Mouse (Mus musculus): ENCODE results near the gene Rhbdl3. TPM values are rescaled to one million over a fixed set of nuclear protein-coding genes. Genes with fewer than 3 reads are reported as not detected.

Gene Rhbdl3
- polyA plus RNA-seq, 1 experiment = 12.6 TPM

DNA sequence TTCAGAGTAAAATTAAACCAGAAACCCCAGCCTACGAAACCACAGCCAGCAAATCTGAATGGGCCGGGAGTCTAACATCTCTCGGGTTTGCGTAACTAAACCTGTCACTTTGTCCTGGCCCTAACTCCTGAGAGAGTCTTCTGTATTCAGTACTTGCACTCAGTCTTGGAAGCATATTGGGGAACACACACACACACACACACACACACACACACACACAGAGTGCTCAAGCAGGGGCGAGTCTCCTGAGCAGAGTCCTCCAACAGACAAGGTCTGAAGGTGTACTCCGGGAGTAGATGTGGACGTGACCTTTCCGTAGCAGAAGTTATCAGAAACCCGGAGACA, 1.3 kb downstream of the Rhbdl3 start:
- Histone ChIP-seq H3K4me3 (replicated peaks; ENCODE audit: insufficient read depth, low read depth, low read length) (peak overlapping the region; percentile 43), H3K27ac (ENCODE audit: insufficient read depth, low read length) (no peak overlapping the region), H3K4me1 (ENCODE audit: control insufficient read depth, insufficient read depth, low read length) (no peaks in the 10 kb centered on the region), H3K27me3 (ENCODE audit: control insufficient read depth, insufficient read depth, low read length) (no peaks in the 10 kb centered on the region; the same call in 1 of the 2 replicates)
- DNase-seq = peak in 1 of 2 experiments; percentile 15
- under 1% methylated on average over 9 of the region's 9 CpGs for WGBS
- TF ChIP-seq POLR2A (IDR thresholded peaks at IDR 0.05; ENCODE audit: borderline replicate concordance, insufficient read depth, low read length) (no peak), CTCF (IDR thresholded peaks at IDR 0.05; ENCODE audit: borderline replicate concordance, insufficient read depth, low read depth, low read length) (no peak)

DNA sequence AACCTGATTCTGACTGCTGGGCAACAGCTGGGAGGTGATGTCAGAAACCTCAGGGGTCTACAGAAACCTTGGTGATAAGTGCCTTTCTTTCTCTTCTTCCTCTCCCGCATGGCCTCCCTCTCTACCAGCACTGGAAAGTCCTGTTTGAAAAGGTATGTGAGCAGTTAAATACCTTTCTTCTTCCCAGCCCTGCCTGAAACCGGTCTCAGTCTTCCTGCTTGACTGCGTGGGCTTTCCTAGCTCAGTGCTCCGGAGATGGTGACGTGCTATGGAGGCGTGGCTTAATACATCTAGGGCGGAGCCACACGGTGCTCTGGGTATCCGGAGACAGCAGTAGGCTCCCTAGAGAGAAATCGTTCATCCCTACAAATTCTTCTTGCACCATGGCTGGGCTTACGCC, 1.8 kb downstream of the Rhbdl3 start:
- H3K27ac ChIP-seq (ENCODE audit: insufficient read depth, low read length) = no peak overlapping the region
- TF ChIP-seq CTCF (IDR thresholded peaks at IDR 0.05; ENCODE audit: borderline replicate concordance, insufficient read depth, low read depth, low read length) (no peak), POLR2A (IDR thresholded peaks at IDR 0.05; ENCODE audit: borderline replicate concordance, insufficient read depth, low read length) (no peak)
- peak overlapping the region; percentile 40 for H3K4me3 ChIP-seq (replicated peaks; ENCODE audit: insufficient read depth, low read depth, low read length)
- no peaks in the 10 kb centered on the region; the same call in 1 of the 2 replicates for H3K27me3 ChIP-seq (ENCODE audit: control insufficient read depth, insufficient read depth, low read length)
- WGBS = 4% methylated on average over 11 of the region's 11 CpGs
- H3K4me1 ChIP-seq (ENCODE audit: control insufficient read depth, insufficient read depth, low read length) = no peaks in the 10 kb centered on the region
- DNase-seq = peak; percentile 54

DNA sequence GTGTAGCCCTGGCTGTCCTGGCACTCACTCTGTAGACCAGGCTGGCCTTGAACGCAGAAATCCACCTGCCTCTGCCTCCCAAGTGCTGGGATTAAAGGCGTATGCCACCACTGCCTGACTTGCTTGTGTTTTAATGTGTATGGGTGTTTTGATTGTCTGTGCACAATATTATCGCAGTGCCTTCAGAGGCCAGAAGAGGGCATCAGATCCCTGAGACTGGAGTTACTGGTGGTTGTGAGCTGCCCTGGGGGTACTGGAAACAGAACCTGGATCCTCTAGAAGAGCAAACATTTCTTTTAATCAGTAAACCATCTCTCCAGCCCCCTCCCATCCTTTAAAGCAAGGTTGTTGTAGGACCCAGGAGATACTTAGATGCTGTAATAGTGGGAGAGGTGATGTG, 3.0 kb downstream of the Rhbdl3 start:
- TF ChIP-seq POLR2A (IDR thresholded peaks at IDR 0.05; ENCODE audit: borderline replicate concordance, insufficient read depth, low read length) (no peak), CTCF (IDR thresholded peaks at IDR 0.05; ENCODE audit: borderline replicate concordance, insufficient read depth, low read depth, low read length) (no peak; the same call in 1 of the 2 replicates)
- whole genome bisulfite sequencing = 81% methylated on average over 3 of the region's 3 CpGs
- DNase-seq = no peak
- no peaks in the 10 kb centered on the region; the same call in 1 of the 2 replicates for H3K27me3 ChIP-seq (ENCODE audit: control insufficient read depth, insufficient read depth, low read length)
- no peaks in the 10 kb centered on the region for H3K4me1 ChIP-seq (ENCODE audit: control insufficient read depth, insufficient read depth, low read length)
- H3K27ac ChIP-seq (ENCODE audit: insufficient read depth, low read length) = no peak overlapping the region
- no peak overlapping the region for H3K4me3 ChIP-seq (replicated peaks; ENCODE audit: insufficient read depth, low read depth, low read length)

DNA sequence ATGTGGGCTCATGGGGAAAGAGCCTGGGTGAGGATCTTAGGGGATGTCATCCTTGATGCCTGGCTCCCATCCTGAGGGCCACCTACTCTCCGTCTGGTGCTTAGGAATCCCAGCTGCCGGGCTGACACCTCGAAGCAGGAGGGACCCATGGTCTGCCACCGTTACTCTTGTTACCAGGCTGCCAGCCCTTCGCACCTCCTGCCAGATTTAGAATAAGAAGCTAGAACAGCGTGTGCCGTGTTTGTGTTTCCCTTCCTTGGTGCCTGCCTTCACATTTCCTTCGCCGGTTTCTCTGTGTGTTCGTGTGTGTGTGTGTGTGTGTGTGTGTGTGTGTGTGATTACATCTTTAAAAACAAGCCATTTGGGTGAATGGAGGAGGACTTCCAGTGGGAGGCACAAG, 4.1 kb downstream of the Rhbdl3 start:
- no peak overlapping the region for H3K27ac ChIP-seq (ENCODE audit: insufficient read depth, low read length)
- TF ChIP-seq CTCF (IDR thresholded peaks at IDR 0.05; ENCODE audit: borderline replicate concordance, insufficient read depth, low read depth, low read length) (no peak), POLR2A (IDR thresholded peaks at IDR 0.05; ENCODE audit: borderline replicate concordance, insufficient read depth, low read length) (no peak)
- H3K4me3 ChIP-seq (replicated peaks; ENCODE audit: insufficient read depth, low read depth, low read length) = no peak overlapping the region
- no peak for DNase-seq
- no peaks in the 10 kb centered on the region; the same call in 1 of the 2 replicates for H3K27me3 ChIP-seq (ENCODE audit: control insufficient read depth, insufficient read depth, low read length)
- no peaks in the 10 kb centered on the region for H3K4me1 ChIP-seq (ENCODE audit: control insufficient read depth, insufficient read depth, low read length)
- 39% methylated on average over 10 of the region's 10 CpGs for WGBS

DNA sequence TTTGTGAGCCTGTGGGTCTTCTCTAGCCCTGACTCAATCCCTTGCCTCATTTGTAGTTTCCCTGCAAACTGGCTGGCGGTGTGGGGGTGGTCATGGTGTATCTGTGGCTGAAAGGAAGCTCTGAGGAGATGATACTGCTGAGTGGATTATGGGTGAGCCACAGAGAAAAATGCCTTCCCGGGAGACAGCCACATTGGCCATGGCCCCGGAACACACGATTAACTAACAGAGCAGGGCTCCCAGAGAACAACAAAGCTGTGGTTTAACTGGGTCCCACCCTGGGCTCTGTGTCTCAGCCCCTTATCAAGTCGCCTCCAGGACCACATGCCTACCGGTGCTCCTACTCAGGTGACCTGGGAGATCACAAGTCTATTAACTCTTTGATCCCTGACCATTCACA, 7.8 kb downstream of the Rhbdl3 start:
- H3K27ac ChIP-seq (ENCODE audit: insufficient read depth, low read length) = no peak overlapping the region
- no peak for DNase-seq
- H3K4me1 ChIP-seq (ENCODE audit: control insufficient read depth, insufficient read depth, low read length) = no peaks in the 10 kb centered on the region
- 48% methylated on average over 6 of the region's 6 CpGs for WGBS
- TF ChIP-seq CTCF (IDR thresholded peaks at IDR 0.05; ENCODE audit: borderline replicate concordance, insufficient read depth, low read depth, low read length) (no peak), POLR2A (IDR thresholded peaks at IDR 0.05; ENCODE audit: borderline replicate concordance, insufficient read depth, low read length) (no peak)
- no peak overlapping the region for H3K4me3 ChIP-seq (replicated peaks; ENCODE audit: insufficient read depth, low read depth, low read length)
- H3K27me3 ChIP-seq (ENCODE audit: control insufficient read depth, insufficient read depth, low read length) = no peaks in the 10 kb centered on the region

DNA sequence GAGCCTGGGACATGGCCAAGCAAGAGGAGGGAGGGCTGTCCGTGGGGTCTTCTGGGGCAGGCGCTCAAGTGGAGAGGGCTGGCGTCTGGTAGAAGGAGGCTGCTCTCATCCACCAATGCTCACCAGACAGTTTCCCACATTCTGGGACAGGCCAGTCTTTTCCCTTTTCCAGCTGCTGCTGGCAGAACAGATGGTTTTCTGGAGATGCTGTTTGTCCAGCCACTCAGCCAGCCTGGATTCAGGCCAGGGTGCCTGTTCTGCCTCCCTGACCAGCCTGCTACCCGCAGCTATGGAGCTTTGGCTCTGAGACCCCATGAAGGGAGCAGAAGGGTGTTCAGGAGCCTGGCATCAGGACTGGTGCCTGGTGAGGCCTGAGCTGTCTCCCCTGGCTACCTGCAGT, 10.6 kb downstream of the Rhbdl3 start:
- Histone ChIP-seq H3K4me1 (ENCODE audit: control insufficient read depth, insufficient read depth, low read length) (peaks cover 7% of the 10 kb centered on the region), H3K4me3 (replicated peaks; ENCODE audit: insufficient read depth, low read depth, low read length) (no peak overlapping the region), H3K27ac (ENCODE audit: insufficient read depth, low read length) (no peak overlapping the region), H3K27me3 (ENCODE audit: control insufficient read depth, insufficient read depth, low read length) (no peaks in the 10 kb centered on the region)
- TF ChIP-seq POLR2A (IDR thresholded peaks at IDR 0.05; ENCODE audit: borderline replicate concordance, insufficient read depth, low read length) = no peak
- 34% methylated on average over 4 of the region's 4 CpGs for WGBS
- no peak for DNase-seq

- WGBS = 65% methylated on average over 2 of the region's 2 CpGs
- Histone ChIP-seq H3K27ac (ENCODE audit: insufficient read depth, low read length) (no peak overlapping the region), H3K4me3 (replicated peaks; ENCODE audit: insufficient read depth, low read depth, low read length) (no peak overlapping the region), H3K4me1 (ENCODE audit: control insufficient read depth, insufficient read depth, low read length) (peaks cover 12% of the 10 kb centered on the region), H3K27me3 (ENCODE audit: control insufficient read depth, insufficient read depth, low read length) (no peaks in the 10 kb centered on the region)
- no peak for DNase-seq
- TF ChIP-seq CTCF (IDR thresholded peaks at IDR 0.05; ENCODE audit: borderline replicate concordance, insufficient read depth, low read depth, low read length) (no peak), POLR2A (IDR thresholded peaks at IDR 0.05; ENCODE audit: borderline replicate concordance, insufficient read depth, low read length) (no peak)
Measured at GRCm38 (mm10) chr11:80312049-80312448, 11.3 kb downstream of the Rhbdl3 start.

- Histone ChIP-seq H3K4me1 (ENCODE audit: control insufficient read depth, insufficient read depth, low read length) (peaks cover 12% of the 10 kb centered on the region), H3K4me3 (replicated peaks; ENCODE audit: insufficient read depth, low read depth, low read length) (no peak overlapping the region), H3K27ac (ENCODE audit: insufficient read depth, low read length) (no peak overlapping the region), H3K27me3 (ENCODE audit: control insufficient read depth, insufficient read depth, low read length) (no peaks in the 10 kb centered on the region)
- WGBS = 76% methylated on average over 6 of the region's 6 CpGs
- TF ChIP-seq POLR2A (IDR thresholded peaks at IDR 0.05; ENCODE audit: borderline replicate concordance, insufficient read depth, low read length) (no peak), CTCF (IDR thresholded peaks at IDR 0.05; ENCODE audit: borderline replicate concordance, insufficient read depth, low read depth, low read length) (no peak)
- no peak for DNase-seq
Measured at GRCm38 (mm10) chr11:80312565-80312964, 11.9 kb downstream of the Rhbdl3 start.
